Mouse (Mus musculus): ENCODE results near the gene Nfe2l1. TPM values are rescaled to one million over a fixed set of nuclear protein-coding genes. Genes with fewer than 3 reads are reported as not detected.
"Not testable (repeated sequence)": the region's sequence is repeated elsewhere in the genome, so short reads cannot be mapped to it uniquely, and the experiment has no call there.

Gene Nfe2l1
- polyA plus RNA-seq, 1 experiment from 2014 or later: 22.1 TPM

GRCm38 (mm10) chr11:96816494-96816893 is 13.3 kb downstream of the Nfe2l1 start:
- WGBS (ENCODE audit: insufficient replicate concordance): 82% methylated on average over 1 of the region's 1 CpGs
- peaks cover 63% of the 10 kb centered on the region for H3K36me3 ChIP-seq (replicated peaks; ENCODE audit: insufficient read depth, low read length)
- ATAC-seq: no peak

GRCm38 (mm10) chr11:96815895-96816294 is 13.9 kb downstream of the Nfe2l1 start:
- H3K27me3 ChIP-seq (ENCODE audit: insufficient read depth, low read length): no peaks in the 10 kb centered on the region
- H3K4me2 ChIP-seq (ENCODE audit: low read depth, low read length): no peak overlapping the region
- H3K4me3 ChIP-seq (ENCODE audit: low read depth, low read length): no peak overlapping the region
- no peak overlapping the region for H3K9ac ChIP-seq (replicated peaks)
- WGBS (ENCODE audit: insufficient replicate concordance): 84% methylated on average over 2 of the region's 2 CpGs
- no peaks in the 10 kb centered on the region for H3K4me1 ChIP-seq (ENCODE audit: insufficient read depth)
- ATAC-seq: no peak
- DNase-seq: no peak
- no peaks in the 10 kb centered on the region for H3K9me3 ChIP-seq (ENCODE audit: low read length)
- peaks cover 57% of the 10 kb centered on the region for H3K36me3 ChIP-seq (replicated peaks; ENCODE audit: insufficient read depth, low read length)
- TF ChIP-seq CTCF (IDR thresholded peaks at IDR 0.05; ENCODE audit: low read depth): no peak
- TF ChIP-seq EP300 (IDR thresholded peaks at IDR 0.05; ENCODE audit: low read depth): no peak
- H3K27ac ChIP-seq (ENCODE audit: low read depth): no peak overlapping the region

More at GRCm38 (mm10) chr11:96816494-96816893, 13.3 kb downstream of the Nfe2l1 start:
- no peak overlapping the region for H3K4me2 ChIP-seq (ENCODE audit: low read depth, low read length)
- no peak for DNase-seq
- no peaks in the 10 kb centered on the region for H3K9me3 ChIP-seq (ENCODE audit: low read length)
- no peak overlapping the region for H3K4me3 ChIP-seq (ENCODE audit: low read depth, low read length)
- no peaks in the 10 kb centered on the region for H3K27me3 ChIP-seq (ENCODE audit: insufficient read depth, low read length)
- no peak overlapping the region for H3K9ac ChIP-seq (replicated peaks)
- TF ChIP-seq EP300 (IDR thresholded peaks at IDR 0.05; ENCODE audit: low read depth): no peak
- no peak for TF ChIP-seq CTCF (IDR thresholded peaks at IDR 0.05; ENCODE audit: low read depth)
- H3K4me1 ChIP-seq (ENCODE audit: insufficient read depth): no peaks in the 10 kb centered on the region
- no peak overlapping the region for H3K27ac ChIP-seq (ENCODE audit: low read depth)

DNA sequence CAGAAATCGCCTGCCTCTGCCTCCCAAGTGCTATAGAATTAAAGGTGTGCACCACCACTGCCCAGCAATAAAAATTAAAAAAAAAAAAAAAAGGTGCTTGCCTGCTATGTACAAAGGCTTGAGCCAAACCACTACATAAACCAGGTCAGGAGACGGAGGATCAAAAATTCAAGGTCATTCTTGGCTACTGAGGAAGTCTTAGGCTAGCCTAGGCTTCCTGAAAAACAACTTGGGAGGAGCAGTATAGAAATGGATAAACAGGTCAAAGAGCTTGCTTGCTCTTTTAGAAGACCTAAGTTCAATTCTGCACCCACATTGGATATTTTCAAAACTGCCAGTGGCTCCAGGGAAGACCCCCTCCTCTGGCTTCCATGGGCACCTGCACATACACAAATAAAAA is 15.3 kb downstream of the Nfe2l1 start:
- no peak for ATAC-seq
- Histone ChIP-seq H3K27ac (ENCODE audit: low read depth) (no peak overlapping the region), H3K4me1 (ENCODE audit: insufficient read depth) (no peaks in the 10 kb centered on the region), H3K4me2 (ENCODE audit: low read depth, low read length) (no peak overlapping the region), H3K9ac (replicated peaks) (no peak overlapping the region), H3K9me3 (ENCODE audit: low read length) (no peaks in the 10 kb centered on the region), H3K36me3 (replicated peaks; ENCODE audit: insufficient read depth, low read length) (peaks cover 48% of the 10 kb centered on the region), H3K4me3 (ENCODE audit: low read depth, low read length) (no peak overlapping the region), H3K27me3 (ENCODE audit: insufficient read depth, low read length) (no peaks in the 10 kb centered on the region)
- WGBS (ENCODE audit: insufficient replicate concordance): 79% methylated on average over 2 of the region's 2 CpGs
- TF ChIP-seq CTCF (IDR thresholded peaks at IDR 0.05; ENCODE audit: low read depth) (no peak), EP300 (IDR thresholded peaks at IDR 0.05; ENCODE audit: low read depth) (no peak)
- DNase-seq: no peak

DNA sequence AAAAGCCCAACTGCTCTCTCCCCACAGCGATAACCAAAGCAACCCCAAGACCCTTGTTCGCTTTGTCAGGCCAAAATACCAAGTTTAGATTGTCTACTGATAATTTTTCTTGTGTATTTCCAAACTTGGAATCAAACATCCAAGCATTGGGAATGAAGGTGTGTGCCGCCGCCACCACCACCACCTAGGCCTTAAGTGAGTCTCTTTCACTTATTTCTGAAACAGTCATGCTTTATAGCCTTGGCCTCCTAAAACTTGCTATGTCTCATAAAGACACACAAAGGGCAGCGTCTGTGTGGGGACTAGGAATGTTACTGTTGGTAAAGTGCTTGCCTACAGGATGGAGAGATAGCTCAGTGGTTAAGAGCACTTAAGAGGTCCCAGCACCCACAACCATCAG is 15.8 kb downstream of the Nfe2l1 start:
- Histone ChIP-seq H3K27me3 (ENCODE audit: insufficient read depth, low read length) (no peaks in the 10 kb centered on the region), H3K4me2 (ENCODE audit: low read depth, low read length) (no peak overlapping the region), H3K4me3 (ENCODE audit: low read depth, low read length) (no peak overlapping the region), H3K9ac (replicated peaks) (no peak overlapping the region), H3K4me1 (ENCODE audit: insufficient read depth) (no peaks in the 10 kb centered on the region), H3K27ac (ENCODE audit: low read depth) (no peak overlapping the region), H3K36me3 (replicated peaks; ENCODE audit: insufficient read depth, low read length) (peaks cover 45% of the 10 kb centered on the region), H3K9me3 (ENCODE audit: low read length) (no peaks in the 10 kb centered on the region)
- no peak for ATAC-seq
- 84% methylated on average over 5 of the region's 5 CpGs for WGBS (ENCODE audit: insufficient replicate concordance)
- DNase-seq: no peak
- no peak for TF ChIP-seq EP300 (IDR thresholded peaks at IDR 0.05; ENCODE audit: low read depth)
- no peak for TF ChIP-seq CTCF (IDR thresholded peaks at IDR 0.05; ENCODE audit: low read depth)

GRCm38 (mm10) chr11:96813455-96813854 is 16.3 kb downstream of the Nfe2l1 start:
- H3K4me3 ChIP-seq (ENCODE audit: low read depth, low read length): no peak overlapping the region
- no peak overlapping the region for H3K4me2 ChIP-seq (ENCODE audit: low read depth, low read length)
- H3K36me3 ChIP-seq (replicated peaks; ENCODE audit: insufficient read depth, low read length): peaks cover 45% of the 10 kb centered on the region
- no peaks in the 10 kb centered on the region for H3K27me3 ChIP-seq (ENCODE audit: insufficient read depth, low read length)
- no peak for DNase-seq
- H3K4me1 ChIP-seq (ENCODE audit: insufficient read depth): no peaks in the 10 kb centered on the region
- no peak for ATAC-seq
- no peak overlapping the region for H3K9ac ChIP-seq (replicated peaks)
- no peaks in the 10 kb centered on the region for H3K9me3 ChIP-seq (ENCODE audit: low read length)
- 87% methylated on average over 4 of the region's 4 CpGs for WGBS (ENCODE audit: insufficient replicate concordance)
- no peak overlapping the region for H3K27ac ChIP-seq (ENCODE audit: low read depth)
- no peak for TF ChIP-seq EP300 (IDR thresholded peaks at IDR 0.05; ENCODE audit: low read depth)
- no peak for TF ChIP-seq CTCF (IDR thresholded peaks at IDR 0.05; ENCODE audit: low read depth)

- H3K27ac ChIP-seq (ENCODE audit: low read depth); H3K4me1 ChIP-seq (ENCODE audit: insufficient read depth); H3K4me3 ChIP-seq (ENCODE audit: low read depth, low read length); H3K9ac ChIP-seq (replicated peaks); DNase-seq; ATAC-seq; H3K4me2 ChIP-seq (ENCODE audit: low read depth, low read length); H3K27me3 ChIP-seq (ENCODE audit: insufficient read depth, low read length); H3K9me3 ChIP-seq (ENCODE audit: low read length): not testable (repeated sequence)
- H3K36me3 ChIP-seq (replicated peaks; ENCODE audit: insufficient read depth, low read length): peaks cover 41% of the 10 kb centered on the region
- 90% methylated on average over 1 of the region's 1 CpGs for WGBS (ENCODE audit: insufficient replicate concordance)
These were observed 18.6 kb downstream of the Nfe2l1 start for GRCm38 (mm10) chr11:96811188-96811587.

Measured in liver, postnatal 0 days (tissue).